Mouse (Mus musculus) cerebellum, adult 11 months (tissue): Measurements from ENCODE around the gene Polr3h.
"Not testable (repeated sequence)": the region's sequence is repeated elsewhere in the genome, so short reads cannot be mapped to it uniquely, and the experiment has no call there.

ENCODE experiments used
- DNase-seq: peaks from one replicate; pipeline ENCODE4 v3.0.0; 2022

The Polr3h gene

DNA sequence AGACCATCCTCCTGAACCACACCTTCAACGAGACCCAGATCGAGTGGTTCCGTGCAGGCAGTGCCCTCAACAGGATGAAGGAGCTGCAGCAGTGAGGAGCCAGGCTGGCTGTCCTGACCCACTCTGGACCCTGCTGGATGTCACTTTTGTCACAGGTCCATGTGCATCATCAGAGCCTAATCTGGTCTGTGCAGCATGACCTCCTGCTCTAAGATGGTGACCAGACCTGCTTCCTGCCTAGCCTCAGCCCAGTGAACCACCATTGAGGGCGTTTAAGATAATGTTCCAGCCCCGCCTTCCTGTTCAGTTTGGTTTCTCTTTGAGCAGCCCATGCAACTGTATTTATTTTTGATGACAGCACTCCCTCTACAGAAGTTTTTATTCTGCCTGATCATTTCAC, 11.4 kb downstream of the Polr3h start:
- DNase-seq = no peak

DNA sequence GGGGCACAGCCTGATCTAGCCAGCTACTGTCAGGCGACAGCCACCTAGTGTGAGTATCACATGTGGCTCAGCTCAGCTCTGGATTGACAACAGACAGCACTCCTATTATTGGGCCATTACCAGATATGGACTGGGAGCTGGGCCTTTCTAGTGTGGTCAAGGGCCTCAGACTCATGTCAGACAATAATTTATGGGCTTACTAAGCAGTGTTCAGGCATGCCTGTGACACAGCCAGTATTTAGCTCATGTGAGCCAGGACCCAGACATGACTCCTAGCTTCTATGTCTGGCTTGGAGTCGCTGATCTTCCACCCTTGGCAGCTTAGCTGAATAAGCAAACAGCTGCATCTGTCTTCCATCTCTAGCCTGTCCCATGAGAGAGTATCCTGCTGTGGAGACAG, 13.5 kb downstream of the Polr3h start:
- no peak for DNase-seq

DNA sequence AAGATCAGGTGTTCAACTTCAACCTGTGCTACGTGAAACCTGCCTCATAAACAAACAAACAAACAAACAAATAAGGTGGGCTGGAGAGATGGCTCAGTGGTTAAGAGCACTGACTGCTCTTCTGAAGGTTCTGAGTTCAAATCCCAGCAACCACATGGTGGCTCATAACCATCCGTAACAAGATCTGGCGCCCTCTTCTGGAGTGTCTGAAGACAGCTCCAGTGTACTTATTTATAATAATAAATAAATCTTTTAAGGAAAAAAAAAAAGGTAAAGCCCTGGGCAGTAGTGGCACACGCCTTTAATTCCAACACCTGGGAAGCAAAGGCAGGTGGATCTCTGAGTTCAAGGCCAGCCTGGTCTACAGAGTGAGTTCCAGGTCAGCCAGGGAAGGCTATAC, 17.3 kb downstream of the Polr3h start:
- not testable (repeated sequence) for DNase-seq

DNA sequence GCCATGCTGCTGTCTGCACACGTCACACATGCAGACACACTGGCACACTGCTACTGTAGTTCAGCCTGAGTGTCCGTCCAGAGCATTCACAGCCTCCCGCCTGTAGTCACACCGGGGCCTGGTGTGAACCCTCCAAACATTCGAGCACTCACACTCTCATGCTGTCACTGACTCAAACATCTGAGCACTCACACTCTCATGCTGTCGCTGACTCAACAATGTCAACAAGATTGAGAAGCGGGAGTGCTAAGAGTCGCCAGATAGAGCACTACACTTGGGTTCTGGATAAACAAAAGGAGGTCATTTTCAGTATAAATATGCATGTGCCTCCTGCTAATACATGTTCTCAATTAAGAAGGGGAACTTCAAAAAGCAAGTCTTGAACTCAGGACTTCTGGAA, 18.1 kb downstream of the Polr3h start:
- no peak for DNase-seq

DNA sequence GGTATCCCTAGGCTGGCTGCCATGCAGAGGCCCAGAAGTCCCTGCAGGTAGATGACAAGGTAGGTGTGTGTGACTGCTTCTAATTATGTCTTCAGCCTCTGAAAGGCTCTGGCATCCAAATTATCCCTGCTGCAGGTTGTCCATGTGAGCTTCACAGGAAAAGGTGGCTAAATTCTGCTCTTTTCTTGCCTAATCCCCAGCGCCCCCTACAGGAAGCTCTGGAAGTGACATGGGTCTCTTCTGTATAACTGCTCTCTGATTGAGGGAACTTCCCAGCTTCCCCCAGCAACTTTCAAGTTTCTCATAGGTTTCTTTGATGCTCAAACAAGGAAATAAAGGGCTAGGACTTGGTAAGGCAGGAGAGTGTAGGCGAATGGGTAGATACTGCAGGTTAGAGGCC, 21.1 kb downstream of the Polr3h start:
- peak; percentile 68 for DNase-seq

DNA sequence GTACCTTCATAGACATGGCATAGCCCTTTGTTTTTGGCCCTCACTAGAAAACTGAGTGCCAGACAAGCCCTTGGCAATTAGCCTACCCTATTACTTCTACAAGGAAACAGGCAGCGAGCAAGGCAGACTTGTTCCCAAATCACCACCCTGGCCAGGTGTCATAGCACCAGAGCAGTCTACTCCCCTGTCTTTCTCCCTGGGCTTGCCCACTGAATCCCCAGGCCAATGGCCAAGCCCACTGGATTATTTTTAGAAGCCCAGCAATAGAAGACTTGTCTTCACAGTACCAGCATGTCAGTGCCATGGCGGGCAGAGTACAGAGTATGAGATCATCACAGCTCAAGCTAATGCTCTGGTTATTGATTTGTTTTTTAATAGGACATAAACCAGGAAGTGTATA, 27.3 kb downstream of the Polr3h start:
- no peak for DNase-seq

DNA sequence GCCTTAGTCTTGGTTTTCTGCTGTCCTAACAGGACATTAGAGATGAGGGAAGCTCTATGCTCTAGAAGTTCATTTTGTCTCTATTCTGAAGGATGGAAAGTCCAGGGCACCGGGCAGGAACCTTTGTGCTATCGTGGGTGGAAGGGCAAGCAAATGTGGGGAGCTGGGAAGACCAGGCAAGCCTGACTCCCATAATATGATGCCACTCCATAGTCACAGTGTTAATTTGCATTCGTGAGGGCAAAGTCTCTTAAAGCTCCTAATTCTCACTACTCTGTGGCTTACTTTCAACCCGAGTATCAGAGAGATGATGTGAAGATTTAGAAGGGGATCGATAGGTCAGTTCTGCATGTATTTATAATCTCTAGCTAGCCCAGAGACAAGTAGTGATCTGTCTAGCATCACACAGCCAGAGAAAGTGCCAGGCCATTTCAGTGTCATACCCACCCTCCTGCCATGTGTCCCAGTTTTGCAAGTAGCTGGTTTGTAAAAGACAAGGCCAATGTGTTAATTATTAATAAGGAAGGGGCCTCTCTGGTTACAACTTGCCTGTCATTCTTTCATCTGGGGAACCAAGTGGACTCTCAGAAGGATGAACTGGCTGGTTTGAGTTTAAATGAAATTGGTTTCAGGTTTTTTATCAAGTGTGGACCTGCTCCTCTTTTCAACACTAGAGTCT, 28.3 kb downstream of the Polr3h start:
- no peak for DNase-seq

DNA sequence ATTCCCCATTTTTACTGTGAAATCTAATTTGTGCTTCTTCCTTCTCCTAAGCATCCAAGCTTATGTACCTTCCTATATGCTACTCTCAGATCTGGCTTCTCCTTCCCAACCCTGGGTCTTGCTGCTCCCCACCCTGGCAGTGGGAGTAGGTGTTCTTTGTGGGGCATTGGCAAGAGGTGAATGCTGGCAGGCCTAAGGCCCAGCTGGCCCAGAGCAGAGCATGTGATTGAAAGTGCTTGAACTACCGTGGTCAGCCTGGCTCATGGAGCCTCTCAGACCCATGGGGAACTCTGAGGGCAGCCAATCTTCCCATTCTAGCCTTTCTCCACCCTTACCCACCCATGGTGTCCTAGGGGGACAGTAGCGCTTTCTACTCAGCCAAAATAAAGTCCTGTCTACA, 29.6 kb downstream of the Polr3h start:
- no peak for DNase-seq

DNA sequence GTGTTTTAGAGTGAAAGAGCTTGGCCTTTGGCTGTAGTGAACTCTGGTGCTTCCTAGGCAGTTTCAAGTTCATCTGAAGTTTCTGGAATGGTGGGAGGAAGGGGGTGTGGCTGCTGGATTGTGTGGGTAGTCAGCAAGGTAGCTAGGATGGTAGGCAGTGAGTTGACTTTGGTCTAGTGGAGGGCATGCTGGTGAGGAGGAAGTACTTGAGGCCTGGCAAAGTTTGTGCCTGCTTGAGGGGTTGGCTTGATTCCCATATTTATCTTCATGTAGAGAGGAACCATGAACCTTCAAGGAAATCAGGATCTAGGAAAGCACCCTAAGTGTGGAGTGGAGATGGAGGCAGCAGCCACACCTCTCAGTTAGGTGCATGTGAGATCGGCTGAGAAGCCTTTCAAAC, 32.0 kb downstream of the Polr3h start:
- DNase-seq = no peak

DNA sequence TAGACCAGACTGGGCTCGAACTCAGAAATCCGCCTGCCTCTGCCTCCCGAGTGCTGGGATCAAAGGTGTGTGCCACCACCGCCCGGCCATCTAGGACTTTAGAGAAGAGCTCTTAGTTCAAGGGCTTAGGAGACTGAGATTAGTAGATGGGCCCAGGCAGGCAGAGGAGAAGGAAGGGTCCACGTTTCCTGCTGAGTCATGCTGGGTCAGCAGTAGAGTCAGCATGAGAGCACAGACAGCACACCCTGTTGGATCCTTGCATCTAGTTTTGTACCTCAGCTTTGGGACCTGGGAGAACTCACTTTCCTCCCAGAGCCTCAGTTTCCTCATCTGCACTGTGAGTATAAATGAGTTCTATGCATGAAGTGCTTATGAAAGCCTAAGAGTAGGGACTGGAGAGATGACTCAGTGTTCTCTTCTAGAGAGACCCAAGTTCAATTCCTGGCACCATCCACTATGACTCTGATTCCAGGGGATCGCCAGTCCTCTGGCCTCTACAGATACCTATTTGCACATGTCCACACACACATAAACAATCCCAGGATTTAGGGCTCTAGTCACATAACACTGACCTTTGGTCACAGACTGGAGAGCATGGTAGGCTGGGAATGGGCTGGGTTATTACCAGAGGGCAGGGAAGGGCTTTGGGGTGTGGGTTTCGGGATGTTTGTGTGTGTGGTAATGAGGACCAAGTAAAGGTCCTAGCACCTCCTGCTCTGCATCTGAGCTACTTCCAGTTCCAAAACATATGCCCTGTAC, 34.0 kb downstream of the Polr3h start:
- DNase-seq = no peak

DNA sequence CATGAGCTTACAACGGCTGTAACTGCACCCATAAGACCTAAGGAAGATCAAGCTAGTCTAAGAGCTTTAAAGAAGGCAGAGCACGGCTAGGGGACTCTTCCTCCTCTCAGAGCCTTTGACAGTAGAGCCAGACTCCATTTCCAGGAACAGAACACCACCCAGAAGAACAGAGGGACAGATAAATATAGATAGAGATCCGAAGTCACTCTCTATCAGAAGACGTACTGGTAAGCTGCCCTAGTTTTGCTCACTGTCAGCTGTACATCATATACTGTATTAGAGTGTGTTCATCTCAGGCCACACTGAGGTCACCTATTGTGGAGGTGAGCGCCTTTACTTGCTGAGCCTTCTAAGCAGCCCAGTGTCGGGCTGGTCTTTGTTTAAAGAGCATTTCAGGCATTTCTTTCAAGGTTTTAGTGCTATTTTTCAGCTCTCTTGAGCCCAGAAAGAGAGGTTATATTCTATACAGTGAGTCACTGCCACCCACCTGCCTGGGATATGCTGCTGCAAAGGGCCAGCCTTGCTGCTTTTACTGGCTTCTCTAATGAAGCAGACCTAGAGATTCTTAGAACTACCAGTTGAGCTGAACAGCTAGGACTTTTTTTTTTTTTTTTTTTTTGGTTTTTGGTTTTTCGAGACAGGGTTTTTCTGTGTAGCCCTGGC, 34.8 kb downstream of the Polr3h start:
- no peak for DNase-seq

DNA sequence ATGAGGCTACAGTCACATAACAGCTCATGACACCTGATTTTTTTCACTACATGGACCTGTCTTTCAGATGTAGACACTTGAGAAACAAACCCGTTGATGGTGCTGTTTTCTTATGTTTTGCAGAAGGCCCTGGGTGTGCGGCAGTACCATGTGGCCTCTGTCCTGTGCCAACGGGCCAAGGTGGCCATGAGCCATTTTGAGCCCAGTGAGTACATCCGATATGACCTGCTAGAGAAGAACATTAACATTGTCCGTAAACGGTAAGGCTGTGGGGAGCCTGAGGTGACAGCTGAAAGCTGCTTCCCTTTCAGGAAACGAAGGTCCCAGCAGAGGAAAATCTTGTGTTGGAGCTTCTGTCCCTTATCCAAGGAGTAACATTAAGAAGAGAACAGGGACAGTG, 36.9 kb downstream of the Polr3h start:
- peak; percentile 50 for DNase-seq

DNA sequence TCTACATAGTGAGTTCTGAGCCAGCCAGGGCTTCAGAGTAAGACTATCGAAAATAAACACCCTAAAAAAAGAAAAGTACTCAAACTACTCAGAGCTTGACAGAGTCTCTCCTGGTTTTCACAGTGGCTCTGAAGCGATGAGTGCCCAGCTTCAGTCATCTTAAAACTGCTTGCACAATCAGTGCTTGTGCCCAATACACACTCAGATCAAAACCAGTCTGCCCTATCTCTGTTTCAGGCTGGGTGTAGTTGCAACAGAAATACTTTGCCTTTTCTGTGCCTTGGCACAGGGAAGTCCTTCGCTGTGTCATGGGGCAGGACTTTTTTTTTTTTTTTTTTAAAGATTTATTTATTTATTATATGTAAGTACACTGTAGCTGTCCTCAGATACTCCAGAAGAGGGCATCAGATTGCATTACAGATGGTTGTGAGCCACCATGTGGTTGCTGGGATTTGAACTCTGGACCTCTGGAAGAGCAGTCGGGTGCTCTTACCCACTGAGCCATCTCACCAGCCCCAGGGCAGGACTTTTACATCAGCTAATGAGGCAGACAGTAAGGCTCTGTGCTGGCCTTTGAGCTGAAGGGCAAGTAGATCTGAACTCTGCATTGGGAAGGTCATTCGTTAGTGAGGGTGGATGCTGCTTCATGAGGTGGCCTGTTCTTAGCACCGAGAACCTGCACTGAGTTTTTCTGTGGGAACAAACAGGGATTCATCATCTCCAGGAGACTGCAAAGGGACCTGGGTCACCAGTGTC, 39.1 kb downstream of the Polr3h start:
- DNase-seq = no peak

DNA sequence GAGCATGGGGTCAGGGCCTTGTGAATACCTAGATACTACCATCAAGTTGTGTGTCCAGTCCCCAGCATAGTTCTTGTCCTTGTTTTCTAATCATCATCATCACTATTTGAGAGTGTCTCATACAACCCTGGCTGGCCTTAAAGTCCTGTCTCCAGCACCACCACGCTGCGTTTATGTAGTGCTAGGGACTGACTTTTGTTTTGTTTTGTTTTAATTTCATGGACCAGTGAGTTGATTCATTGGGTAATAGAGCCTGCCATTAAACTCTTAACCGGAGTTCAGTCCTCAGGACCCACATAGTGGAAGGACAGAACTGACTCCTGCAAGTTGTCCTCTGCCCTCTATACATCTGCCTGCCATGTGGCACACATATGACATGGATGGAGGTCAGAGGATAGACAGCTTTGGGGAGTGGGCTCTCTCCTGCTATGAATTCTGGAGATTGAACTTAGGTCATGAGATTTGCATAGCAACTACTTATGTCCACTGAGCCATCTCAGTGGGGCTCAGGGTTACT, 40.6 kb downstream of the Polr3h start:
- no peak for DNase-seq

DNA sequence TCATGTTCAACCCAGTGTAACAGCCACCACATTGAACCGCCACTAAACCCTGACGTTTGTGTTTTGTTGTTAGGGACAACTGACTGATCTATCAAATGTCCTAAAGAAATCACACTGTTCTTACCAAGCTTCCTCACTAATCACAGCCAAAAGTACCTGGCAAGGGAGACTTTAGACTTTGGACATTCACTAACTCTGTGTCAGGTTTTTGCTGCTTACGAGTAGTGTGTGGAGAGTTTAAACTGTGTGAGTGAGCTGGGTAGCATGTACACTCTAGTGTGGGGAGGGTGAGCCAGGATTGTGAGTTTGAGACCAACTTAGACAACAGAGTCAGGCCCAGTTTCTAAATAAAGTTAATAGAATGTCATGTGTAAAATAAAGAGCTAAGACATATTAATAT, 43.7 kb downstream of the Polr3h start:
- no peak for DNase-seq

DNA sequence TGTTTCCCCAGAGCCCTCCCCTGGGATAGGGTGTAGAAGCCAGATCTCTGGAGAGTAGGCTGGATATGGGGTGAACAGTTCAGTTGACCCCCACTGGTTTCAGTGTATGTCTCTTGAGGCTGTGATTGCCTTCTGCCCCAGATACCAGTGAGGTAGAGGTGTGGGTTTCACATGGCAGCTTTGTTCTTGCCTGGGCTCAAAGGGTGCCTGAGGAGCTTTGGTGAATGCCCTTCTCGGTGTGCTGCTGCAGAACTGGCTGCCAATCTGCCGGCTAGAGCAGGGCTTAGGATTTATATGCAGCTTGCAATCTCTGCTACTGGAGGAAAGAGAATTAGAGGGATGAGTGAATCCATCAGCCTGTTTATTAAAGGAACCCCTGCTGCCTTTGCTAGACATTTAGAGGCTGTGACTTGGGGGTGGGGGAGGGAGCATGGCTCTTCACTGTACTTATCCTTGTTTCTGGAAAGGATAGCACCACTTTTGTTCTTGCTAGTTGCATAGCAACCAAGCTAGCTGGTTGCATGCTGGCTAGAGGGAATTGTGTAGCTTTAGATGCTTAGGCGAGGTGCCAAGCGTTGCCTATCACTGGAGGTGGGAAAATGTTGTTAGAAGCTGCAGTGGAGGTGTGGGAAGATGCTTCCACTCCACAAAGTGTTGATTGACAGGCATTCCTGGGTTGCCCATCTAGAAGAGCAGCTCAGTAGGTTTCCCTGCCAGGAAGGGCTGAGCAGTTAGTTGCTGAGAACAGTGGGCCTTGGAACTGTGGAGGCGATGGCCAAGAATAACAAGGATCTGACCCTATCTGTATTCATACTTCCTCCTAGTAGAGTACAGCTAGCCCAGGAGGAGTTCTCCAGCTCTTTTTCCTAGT, 46.3 kb downstream of the Polr3h start:
- DNase-seq = no peak

DNA sequence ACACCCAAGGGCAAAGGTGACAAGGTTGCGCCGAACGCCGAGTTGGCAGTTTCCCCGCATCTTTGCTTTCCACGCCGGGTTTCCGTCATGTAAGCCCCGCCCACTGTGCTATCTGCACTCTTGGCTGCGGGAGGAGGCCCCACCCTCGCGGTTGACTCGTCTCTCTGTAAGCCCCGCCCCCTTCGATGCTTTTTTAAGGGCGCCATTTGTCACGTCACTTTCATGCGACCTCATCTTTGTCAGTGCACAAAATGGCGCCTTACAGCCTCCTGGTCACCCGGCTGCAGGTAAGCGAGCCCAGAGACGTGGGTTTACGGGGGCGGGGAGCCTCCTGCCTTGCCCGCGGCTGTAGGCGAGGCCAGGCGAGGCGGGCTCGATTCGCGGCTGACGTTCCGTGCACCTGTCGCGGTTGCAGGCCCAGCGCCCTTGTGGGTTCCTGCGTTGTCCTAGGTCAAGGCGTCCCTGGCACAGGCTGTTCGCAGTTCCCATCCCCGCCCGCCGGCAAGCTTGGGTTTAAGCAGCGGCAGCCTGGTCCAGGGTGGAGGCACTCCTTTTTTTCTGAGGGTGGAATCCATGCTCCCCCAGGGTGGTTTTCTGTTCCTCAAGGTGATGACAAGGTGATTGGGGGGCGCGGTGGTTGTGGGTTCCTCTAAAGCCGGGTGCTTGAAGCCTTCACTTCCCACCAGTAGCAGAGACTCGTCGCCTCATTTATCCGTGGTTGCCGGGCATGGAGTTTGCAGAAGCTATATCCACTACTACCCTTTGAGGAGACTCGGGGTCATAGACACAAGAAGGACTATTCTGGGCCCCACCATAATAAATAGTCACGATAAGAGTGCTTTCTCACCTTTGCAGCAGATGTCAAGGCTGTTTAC, 53.5 kb downstream of the Polr3h start, which contains the start of gene Aco2:
Aco2 (plus strand) TSS at position 48 of the 875 bp plus-strand sequence.
- DNase-seq = peak; percentile 99

DNA sequence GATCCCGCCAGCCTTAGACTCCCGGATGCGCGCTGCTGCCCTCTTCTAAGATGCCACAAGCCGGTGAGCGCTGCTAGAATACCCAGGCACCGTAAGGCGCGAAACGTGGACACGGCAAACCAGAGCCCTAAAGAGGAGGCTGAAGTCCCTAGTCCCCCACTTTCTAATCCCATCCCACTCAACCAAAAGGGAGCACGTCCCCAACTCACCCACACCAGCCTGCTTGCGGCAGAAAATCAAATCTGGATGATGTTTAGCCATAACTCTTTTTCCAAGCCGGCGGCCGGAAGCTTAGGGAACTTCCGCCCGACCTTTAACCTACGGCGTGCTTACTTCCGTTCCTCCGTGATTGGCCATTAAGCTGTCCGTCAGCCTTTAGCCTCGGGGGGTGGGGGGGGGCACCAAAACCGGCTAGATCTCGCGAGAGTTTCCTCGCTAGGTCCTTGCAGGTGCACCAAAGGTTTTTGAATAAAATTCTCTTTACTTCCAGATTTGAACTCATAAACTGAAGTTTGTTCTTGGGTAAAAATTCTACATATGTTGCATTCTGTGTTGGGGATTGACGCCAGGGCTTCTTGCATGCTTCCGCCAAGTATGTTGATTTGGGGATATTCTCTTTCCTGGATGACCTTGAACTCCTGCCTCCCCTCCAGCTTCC, 54.3 kb downstream of the Polr3h start, which contains the start of gene Phf5a:
Phf5a (minus strand) TSS at position 308 of the 658 bp plus-strand sequence.
- peak; percentile 74 for DNase-seq

DNA sequence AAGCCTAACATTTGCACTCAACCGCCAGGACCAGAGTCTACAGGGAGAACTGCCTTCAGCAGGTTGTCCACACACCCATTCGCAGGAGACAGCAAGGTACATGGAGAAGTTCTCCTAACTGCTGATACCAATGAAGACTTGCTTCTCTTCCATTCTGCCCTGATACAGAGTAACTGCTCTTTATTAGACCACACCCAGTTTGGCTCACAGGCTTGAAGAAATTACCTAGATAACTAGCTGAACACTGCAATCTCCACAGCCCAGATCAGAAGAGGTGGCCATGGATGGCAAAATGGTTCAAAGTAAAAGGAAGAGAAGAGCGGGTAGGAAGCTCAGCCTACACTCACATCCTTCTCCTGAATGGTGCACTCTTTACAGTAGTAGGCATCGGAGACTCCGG, 56.1 kb downstream of the Polr3h start:
- DNase-seq = no peak

DNA sequence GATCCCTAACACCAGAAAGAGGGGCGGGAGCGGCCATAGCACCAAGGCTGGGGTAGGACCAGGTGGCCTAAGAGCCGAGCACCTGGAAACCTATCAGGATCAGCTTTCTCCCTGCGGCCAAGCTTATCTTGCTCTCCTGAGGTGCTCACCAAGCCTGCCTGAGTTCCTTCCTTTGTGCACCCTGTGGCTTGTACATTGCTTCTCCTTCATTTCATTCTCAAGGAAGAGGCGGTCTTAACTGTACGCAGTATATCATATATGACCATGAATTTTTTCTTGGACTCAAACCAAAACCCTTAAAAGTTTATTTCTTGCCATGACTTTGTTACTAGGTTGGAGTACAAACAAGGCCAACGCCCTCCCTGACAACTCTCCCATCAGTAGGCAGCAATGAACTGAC, 61.8 kb downstream of the Polr3h start:
- DNase-seq = no peak
